Mouse (Mus musculus): ENCODE data around the gene Tsen2.

DNA sequence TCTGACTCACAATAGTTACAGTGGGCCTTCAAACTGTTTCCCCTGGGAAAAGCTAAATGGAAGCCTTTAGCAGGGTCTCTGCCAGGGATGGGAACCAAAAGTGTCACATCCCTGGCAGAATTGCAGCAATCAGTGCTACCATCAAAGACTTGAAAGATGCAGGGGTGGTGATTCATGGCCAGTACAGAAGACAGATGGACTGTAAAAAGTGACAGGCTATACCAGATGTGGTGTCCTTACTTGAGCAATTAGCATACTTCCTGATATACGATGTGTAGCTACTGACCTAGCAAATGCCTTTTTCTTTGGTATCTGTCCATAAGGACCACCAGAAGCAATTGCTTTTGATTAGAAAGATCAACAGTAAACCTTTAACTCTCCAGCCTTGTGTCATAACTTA is 76.5 kb downstream of the Tsen2 start:
- TF ChIP-seq CTCF (IDR thresholded peaks at IDR 0.05; ENCODE audit: control insufficient read depth, insufficient read depth, low read length) (no peak), POLR2A (IDR thresholded peaks at IDR 0.05; ENCODE audit: borderline replicate concordance, control insufficient read depth, low read depth, low read length) (no peak)

All from bone marrow, adult 2 months (tissue).